Comparison of ENCODE assay signal across 1 mouse cellular context in genomic region chr13:46718893-46719400, GRCm38 (mm10).
TF ChIP-seq lines count a peak whose summit lies in the region.

No protein-coding gene starts in this region.

TF ChIP-seq in CH12.LX, 34 proteins besides CTCF, POLR2A, EP300 and RAD21 (continued from another document):
- no peak for TF ChIP-seq MAX (IDR thresholded peaks at IDR 0.05; ENCODE audit: low read length)
- no peak for TF ChIP-seq MEF2A (IDR thresholded peaks at IDR 0.05; ENCODE audit: borderline replicate concordance, low read depth, low read length)
- TF ChIP-seq ZKSCAN1 (IDR thresholded peaks at IDR 0.05; ENCODE audit: borderline replicate concordance, low read depth, low read length), result no peak
- TF ChIP-seq POLR2AphosphoS2 (IDR thresholded peaks at IDR 0.05; ENCODE audit: low read depth, low read length), result no peak
- no peak for TF ChIP-seq IRF4 (IDR thresholded peaks at IDR 0.05; ENCODE audit: low read depth, low read length)
